Mouse (Mus musculus): ENCODE data around the gene Bsn. TPM values are rescaled to one million over a fixed set of nuclear protein-coding genes. Genes with fewer than 3 reads are reported as not detected.
A peak's percentile ranks its signal among the peaks of the same experiment; 100 is the strongest.

Bsn gene
- polyA plus RNA-seq, 1 experiment from 2014 or later: 0.06 TPM

DNA sequence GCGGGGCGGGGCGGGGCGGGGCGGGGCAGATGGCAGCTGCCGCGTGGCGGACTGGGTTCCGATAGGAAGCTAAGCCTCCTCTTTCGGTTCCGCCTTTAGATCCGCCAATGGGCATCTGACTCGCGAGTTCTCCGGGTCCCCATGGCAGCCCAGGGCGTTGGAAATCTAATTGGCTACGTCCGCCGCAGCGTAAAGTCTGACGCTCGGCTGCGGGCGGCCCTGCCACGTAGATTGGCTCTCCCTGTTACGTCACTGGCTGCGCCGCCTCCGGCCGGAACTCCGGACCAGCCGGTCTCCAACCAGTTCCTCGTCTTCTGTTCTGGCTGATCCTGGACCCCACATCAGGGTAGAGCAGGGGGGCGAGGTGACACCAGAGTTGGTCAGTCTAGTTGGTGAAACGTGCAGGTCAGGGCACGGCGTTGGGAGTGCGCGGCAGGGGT lies 141.1 kb downstream of the Bsn start, which contains the start of gene Gmppb:
Gene Gmppb, plus strand, starts transcription at position 227 of the 440 bp plus-strand sequence.
- DNase-seq (ENCODE audit: low spot score): peak; percentile 100
- peak within 1 kb of the TSS; percentile 65 for H3K4me3 ChIP-seq (ENCODE audit: low read depth, low read length)
- peak within 1 kb of the TSS; percentile 76 for H3K9ac ChIP-seq (replicated peaks; ENCODE audit: low read depth)
- peak within 1 kb of the TSS; percentile 79 for H3K27ac ChIP-seq (ENCODE audit: low read length)
- TF ChIP-seq CTCF (IDR thresholded peaks at IDR 0.05): no peak
- no peak for TF ChIP-seq EP300 (IDR thresholded peaks at IDR 0.05)
- H3K9me3 ChIP-seq (ENCODE audit: low read length): no peaks in the 10 kb centered on the region
- H3K4me1 ChIP-seq (ENCODE audit: insufficient read depth, low read depth, low read length): peaks cover 7% of the 10 kb centered on the region; the same call in 1 of the 2 replicates
- WGBS: 3% methylated on average over 28 of the region's 39 CpGs
- ATAC-seq: peak; percentile 96
- H3K27me3 ChIP-seq (replicated peaks; ENCODE audit: insufficient read depth, low read length): no peaks in the 10 kb centered on the region
- peaks cover 14% of the 10 kb centered on the region for H3K36me3 ChIP-seq (ENCODE audit: insufficient read depth, low read length)
- peak within 1 kb of the TSS; percentile 90 for H3K4me2 ChIP-seq (replicated peaks; ENCODE audit: low read depth, low read length)

DNA sequence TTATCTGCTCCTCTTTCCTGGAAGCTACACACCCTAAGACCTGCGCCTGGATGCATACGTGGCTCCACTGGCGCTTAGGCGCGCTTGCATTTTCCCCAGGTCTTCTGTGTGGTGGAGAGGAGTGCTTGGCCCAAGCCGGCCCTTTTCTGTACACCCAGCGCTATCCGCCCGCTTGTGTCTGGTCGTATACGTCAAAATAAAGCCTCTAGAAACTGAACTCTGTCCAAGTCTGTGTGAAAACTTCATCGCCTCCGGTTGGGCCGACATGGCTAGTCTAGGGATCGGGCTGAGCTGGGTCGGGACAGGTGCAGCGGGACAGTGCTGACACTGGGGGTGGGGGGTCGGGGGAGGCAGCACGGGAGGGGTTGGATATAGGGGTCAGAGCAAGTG lies 141.6 kb downstream of the Bsn start:
- DNase-seq (ENCODE audit: low spot score): no peak
- TF ChIP-seq EP300 (IDR thresholded peaks at IDR 0.05) (no peak), CTCF (IDR thresholded peaks at IDR 0.05) (no peak)

DNA sequence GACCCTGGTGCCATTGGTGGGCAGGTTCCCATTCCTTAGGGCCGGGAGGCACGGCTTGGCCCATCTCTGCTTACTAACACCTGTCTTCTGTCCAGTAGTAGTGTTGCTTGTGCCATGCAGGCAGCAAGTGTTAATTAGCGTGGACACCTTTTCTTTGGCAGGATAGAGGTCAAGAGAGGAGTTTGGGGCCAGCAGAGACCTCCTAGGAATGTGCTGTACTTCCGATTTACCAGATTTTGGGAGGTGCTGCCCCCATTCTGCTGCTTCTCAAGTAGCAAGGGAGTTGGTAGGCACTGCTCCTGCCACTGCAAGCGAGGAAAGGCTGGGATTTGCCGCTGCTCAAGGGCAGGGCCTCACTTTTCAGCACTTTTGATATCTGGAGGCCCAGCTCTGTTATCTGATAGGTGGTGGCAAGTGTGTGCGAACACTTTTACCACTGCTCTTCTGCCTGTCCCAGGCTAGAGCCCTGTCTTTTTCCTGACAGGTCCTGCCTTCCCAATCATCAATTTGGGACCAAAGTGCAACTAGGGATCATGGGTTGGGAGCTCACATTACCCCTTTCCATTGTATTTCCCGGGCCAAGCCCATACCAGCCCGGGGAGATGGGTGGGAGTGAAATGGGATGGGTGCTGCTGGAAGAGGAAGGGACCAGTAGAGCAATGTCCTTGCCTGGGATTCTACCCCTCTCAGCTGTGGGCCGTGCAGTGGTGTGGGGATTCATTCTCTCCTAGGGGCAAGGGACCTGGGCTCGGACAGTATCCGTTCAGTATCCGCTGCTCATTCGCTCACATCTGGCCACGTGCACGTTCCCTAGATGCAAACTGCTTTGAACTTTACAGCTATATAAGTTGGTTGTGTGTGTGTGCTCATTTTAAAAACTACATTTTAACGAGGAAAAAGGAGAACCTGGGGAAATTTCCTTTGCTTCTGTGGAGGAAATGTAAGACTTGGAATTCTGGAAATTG lies 142.3 kb downstream of the Bsn start:
- Histone ChIP-seq H3K4me2 (replicated peaks; ENCODE audit: low read depth, low read length) (peak overlapping the region; percentile 90), H3K4me1 (ENCODE audit: insufficient read depth, low read depth, low read length) (peaks cover 4% of the 10 kb centered on the region; the same call in 1 of the 2 replicates), H3K9ac (replicated peaks; ENCODE audit: low read depth) (no peak overlapping the region), H3K27me3 (replicated peaks; ENCODE audit: insufficient read depth, low read length) (no peaks in the 10 kb centered on the region), H3K27ac (ENCODE audit: low read length) (peak overlapping the region; percentile 79), H3K36me3 (ENCODE audit: insufficient read depth, low read length) (peaks cover 17% of the 10 kb centered on the region), H3K9me3 (ENCODE audit: low read length) (no peaks in the 10 kb centered on the region), H3K4me3 (ENCODE audit: low read depth, low read length) (peak overlapping the region; percentile 65)
- DNase-seq (ENCODE audit: low spot score): no peak
- 44% methylated on average over 17 of the region's 17 CpGs for WGBS
- ATAC-seq: no peak
- no peak for TF ChIP-seq EP300 (IDR thresholded peaks at IDR 0.05)
- TF ChIP-seq CTCF (IDR thresholded peaks at IDR 0.05): no peak

More for the DNA sequence above, 141.6 kb downstream of the Bsn start:
- peak overlapping the region; percentile 65 for H3K4me3 ChIP-seq (ENCODE audit: low read depth, low read length)
- H3K9ac ChIP-seq (replicated peaks; ENCODE audit: low read depth): no peak overlapping the region
- no peak; the same call in 1 of the 2 replicates for ATAC-seq
- 3% methylated on average over 19 of the region's 19 CpGs for WGBS
- peak overlapping the region; percentile 90 for H3K4me2 ChIP-seq (replicated peaks; ENCODE audit: low read depth, low read length)
- peaks cover 14% of the 10 kb centered on the region for H3K36me3 ChIP-seq (ENCODE audit: insufficient read depth, low read length)
- no peaks in the 10 kb centered on the region for H3K9me3 ChIP-seq (ENCODE audit: low read length)
- peaks cover 7% of the 10 kb centered on the region; the same call in 1 of the 2 replicates for H3K4me1 ChIP-seq (ENCODE audit: insufficient read depth, low read depth, low read length)
- peak overlapping the region; percentile 79 for H3K27ac ChIP-seq (ENCODE audit: low read length)
- H3K27me3 ChIP-seq (replicated peaks; ENCODE audit: insufficient read depth, low read length): no peaks in the 10 kb centered on the region

DNA sequence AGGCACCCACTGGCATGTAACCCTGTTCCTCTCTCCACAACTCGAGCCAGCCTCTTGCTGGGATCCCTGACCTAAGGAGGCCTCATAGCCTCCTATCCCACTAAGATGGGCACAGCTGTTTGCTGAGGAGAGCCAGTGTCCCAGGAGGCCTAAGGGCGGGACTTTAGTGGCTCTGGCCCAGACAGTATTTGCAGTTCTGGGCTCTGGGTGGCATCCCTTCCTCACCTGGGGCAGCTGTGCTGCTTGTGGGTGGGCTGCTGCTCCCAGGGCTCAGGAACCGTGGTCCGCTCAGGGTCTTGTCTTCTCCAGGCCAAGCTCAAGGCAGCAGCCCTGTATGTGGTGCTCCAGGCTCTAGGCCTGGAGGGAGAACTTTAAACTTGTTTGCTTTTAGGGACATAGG lies 143.6 kb downstream of the Bsn start:
- no peak for ATAC-seq
- Histone ChIP-seq H3K27me3 (replicated peaks; ENCODE audit: insufficient read depth, low read length) (no peaks in the 10 kb centered on the region), H3K27ac (ENCODE audit: low read length) (no peak overlapping the region), H3K9me3 (ENCODE audit: low read length) (no peaks in the 10 kb centered on the region), H3K36me3 (ENCODE audit: insufficient read depth, low read length) (peaks cover 20% of the 10 kb centered on the region), H3K4me1 (ENCODE audit: insufficient read depth, low read depth, low read length) (peaks cover 4% of the 10 kb centered on the region; the same call in 1 of the 2 replicates), H3K4me3 (ENCODE audit: low read depth, low read length) (no peak overlapping the region), H3K4me2 (replicated peaks; ENCODE audit: low read depth, low read length) (no peak overlapping the region), H3K9ac (replicated peaks; ENCODE audit: low read depth) (no peak overlapping the region)
- 91% methylated on average over 4 of the region's 4 CpGs for WGBS
- no peak for TF ChIP-seq EP300 (IDR thresholded peaks at IDR 0.05)
- TF ChIP-seq CTCF (IDR thresholded peaks at IDR 0.05): no peak
- no peak for DNase-seq (ENCODE audit: low spot score)

Small RNA genes lying within 50 kb of the gene (microRNA-seq; reads per million reads assigned to microRNA genes)
- not detected for gene Gm47303
- gene Mir7088: not detected

Other genes with a start within 250 kb of the Bsn start
- 2.2 and 2.6 TPM in 2 replicates for gene Traip, start 240.2 kb downstream of the Bsn start, polyA plus RNA-seq (2015; fragmentation: Nextera tagmentation; extraction: Ambion mirVana)
- 33.2 and 33.3 TPM in 2 replicates for gene Uba7, start 214.9 kb downstream of the Bsn start, polyA plus RNA-seq (2015; fragmentation: Nextera tagmentation; extraction: Ambion mirVana)
- 1.8 and 3.6 TPM in 2 replicates for gene Gm20661, start 207.3 kb downstream of the Bsn start, polyA plus RNA-seq (2015; fragmentation: Nextera tagmentation; extraction: Ambion mirVana)
- gene Inka1, start 204.5 kb downstream of the Bsn start, polyA plus RNA-seq (2015; fragmentation: Nextera tagmentation; extraction: Ambion mirVana): 65.0 and 68.5 TPM in 2 replicates
- 7.8 and 8.9 TPM in 2 replicates for gene Cdhr4, start 197.9 kb downstream of the Bsn start, polyA plus RNA-seq (2015; fragmentation: Nextera tagmentation; extraction: Ambion mirVana)
- 0.17 and 0.44 TPM in 2 replicates for gene Gm20662, start 194.0 kb downstream of the Bsn start, polyA plus RNA-seq (2015; fragmentation: Nextera tagmentation; extraction: Ambion mirVana)
- gene Ip6k1, start 187.9 kb downstream of the Bsn start, polyA plus RNA-seq (2015; fragmentation: Nextera tagmentation; extraction: Ambion mirVana): 52.0 and 53.9 TPM in 2 replicates
- gene Gmppb, start 141.1 kb downstream of the Bsn start, polyA plus RNA-seq (2015; fragmentation: Nextera tagmentation; extraction: Ambion mirVana): 25.5 and 26.5 TPM in 2 replicates
- 1.6 and 1.7 TPM in 2 replicates for gene Amigo3, start 137.2 kb downstream of the Bsn start, polyA plus RNA-seq (2015; fragmentation: Nextera tagmentation; extraction: Ambion mirVana)
- gene Mst1, start 109.9 kb downstream of the Bsn start, polyA plus RNA-seq (2015; fragmentation: Nextera tagmentation; extraction: Ambion mirVana): 0.62 and 1.1 TPM in 2 replicates
- gene Rnf123, start 107.0 kb downstream of the Bsn start, polyA plus RNA-seq (2015; fragmentation: Nextera tagmentation; extraction: Ambion mirVana): 19.7 and 20.4 TPM in 2 replicates
- 29.3 and 34.6 TPM in 2 replicates for gene Apeh, start 95.8 kb downstream of the Bsn start, polyA plus RNA-seq (2015; fragmentation: Nextera tagmentation; extraction: Ambion mirVana)
- 130 and 138 TPM in 2 replicates for gene Dag1, start 73.6 kb upstream of the Bsn start, polyA plus RNA-seq (2015; fragmentation: Nextera tagmentation; extraction: Ambion mirVana)
- 15.8 and 18.3 TPM in 2 replicates for gene Nicn1, start 100.0 kb upstream of the Bsn start, polyA plus RNA-seq (2015; fragmentation: Nextera tagmentation; extraction: Ambion mirVana)
- gene Amt, start 106.5 kb upstream of the Bsn start, polyA plus RNA-seq (2015; fragmentation: Nextera tagmentation; extraction: Ambion mirVana): 9.2 and 9.8 TPM in 2 replicates
- 582 and 634 TPM in 2 replicates for gene Rhoa, start 115.7 kb upstream of the Bsn start, polyA plus RNA-seq (2015; fragmentation: Nextera tagmentation; extraction: Ambion mirVana)
- 92.9 and 93.1 TPM in 2 replicates for gene Tcta, start 115.8 kb upstream of the Bsn start, polyA plus RNA-seq (2015; fragmentation: Nextera tagmentation; extraction: Ambion mirVana)
- gene Gpx1, start 148.5 kb upstream of the Bsn start, polyA plus RNA-seq (2015; fragmentation: Nextera tagmentation; extraction: Ambion mirVana): 1,509 and 1,541 TPM in 2 replicates
- 61.4 and 66.4 TPM in 2 replicates for gene Usp4, start 157.5 kb upstream of the Bsn start, polyA plus RNA-seq (2015; fragmentation: Nextera tagmentation; extraction: Ambion mirVana)
- 0.35 and 0.49 TPM in 2 replicates for gene 1700102P08Rik, start 202.4 kb upstream of the Bsn start, polyA plus RNA-seq (2015; fragmentation: Nextera tagmentation; extraction: Ambion mirVana)
- gene Ccdc36, start 238.1 kb upstream of the Bsn start, polyA plus RNA-seq (2015; fragmentation: Nextera tagmentation; extraction: Ambion mirVana): 0.31 and 0.56 TPM in 2 replicates
- gene BC048562, start 246.1 kb upstream of the Bsn start, polyA plus RNA-seq (2015; fragmentation: Nextera tagmentation; extraction: Ambion mirVana): not detected in 2 replicates